Mouse (Mus musculus): ENCODE measurements around the gene Pcyox1. TPM values are rescaled to one million over a fixed set of nuclear protein-coding genes. Genes with fewer than 3 reads are reported as not detected.
"Not testable (repeated sequence)": the region's sequence is repeated elsewhere in the genome, so short reads cannot be mapped to it uniquely, and the experiment has no call there.

Gene Pcyox1
- total and polyA plus RNA-seq, 2 experiments from 2014 or later = 44.5 to 44.7 TPM

DNA sequence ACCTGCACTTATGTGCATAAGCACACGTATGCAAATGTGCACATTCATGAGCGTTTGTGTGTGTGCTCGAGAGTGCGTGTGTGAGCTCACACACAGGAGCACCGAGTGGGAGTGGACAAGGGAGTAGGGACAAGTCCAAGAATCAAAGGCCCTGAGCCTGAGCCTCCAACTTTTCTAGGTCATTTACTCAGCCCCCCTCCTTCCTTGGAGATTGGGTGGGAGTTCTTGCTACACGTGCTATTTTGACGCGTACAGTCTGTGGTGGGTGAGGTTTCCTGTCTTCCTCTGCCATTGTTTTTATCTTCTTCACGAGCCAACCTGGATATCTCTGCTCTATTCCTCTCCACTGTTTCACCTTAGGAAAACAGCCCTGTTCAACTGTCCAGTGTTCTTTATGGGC, 40.0 kb downstream of the Pcyox1 start:
- H3K27me3 ChIP-seq (ENCODE audit: control insufficient read depth, insufficient read depth, low read length) = no peaks in the 10 kb centered on the region
- H3K4me1 ChIP-seq (ENCODE audit: control insufficient read depth, insufficient read depth) = no peaks in the 10 kb centered on the region
- H3K9me3 ChIP-seq (replicated peaks; ENCODE audit: control insufficient read depth, low read length) = no peaks in the 10 kb centered on the region
- WGBS = 61% methylated on average over 9 of the region's 9 CpGs
- H3K27ac ChIP-seq (ENCODE audit: low read depth) = no peak overlapping the region
- TF ChIP-seq CTCF (IDR thresholded peaks at IDR 0.05; ENCODE audit: low read depth) (no peak), EP300 (IDR thresholded peaks at IDR 0.05; ENCODE audit: low read depth) (no peak)
- ATAC-seq (ENCODE audit: insufficient read depth, low read depth) (no peak), DNase-seq (ENCODE audit: low spot score) (no peak)
- H3K9ac ChIP-seq (replicated peaks; ENCODE audit: low read depth, low read length) = no peak overlapping the region
- no peaks in the 10 kb centered on the region for H3K36me3 ChIP-seq (replicated peaks; ENCODE audit: control insufficient read depth, insufficient read depth, low read length)
- H3K4me3 ChIP-seq (ENCODE audit: low read depth, low read length) = no peak overlapping the region
- no peak overlapping the region for H3K4me2 ChIP-seq (ENCODE audit: low read depth, low read length)

DNA sequence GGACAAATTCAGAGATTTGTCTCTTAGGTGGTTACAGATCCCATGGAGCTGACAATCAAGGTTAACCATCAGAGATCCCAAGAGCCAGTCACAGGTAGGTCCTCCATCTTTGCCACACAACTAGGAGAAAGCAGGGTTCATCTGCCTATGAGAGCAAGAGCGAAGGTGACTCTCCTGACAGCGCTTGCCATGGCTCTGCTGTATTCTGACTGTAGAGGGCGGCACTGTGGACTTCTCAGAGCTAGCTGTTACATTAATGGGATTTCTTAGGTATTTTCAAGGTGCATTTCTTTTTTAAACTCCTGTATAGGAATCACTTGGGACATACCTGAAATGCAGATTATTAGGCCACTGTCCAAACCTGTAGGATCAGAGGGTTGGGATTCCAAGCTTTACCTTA, 42.0 kb downstream of the Pcyox1 start:
- no peak for TF ChIP-seq CTCF (IDR thresholded peaks at IDR 0.05; ENCODE audit: low read depth)
- TF ChIP-seq EP300 (IDR thresholded peaks at IDR 0.05; ENCODE audit: low read depth) = no peak
- H3K36me3 ChIP-seq (replicated peaks; ENCODE audit: control insufficient read depth, insufficient read depth, low read length) = no peaks in the 10 kb centered on the region
- H3K4me1 ChIP-seq (ENCODE audit: control insufficient read depth, insufficient read depth) = no peaks in the 10 kb centered on the region
- no peak for ATAC-seq (ENCODE audit: insufficient read depth, low read depth)
- no peak overlapping the region for H3K27ac ChIP-seq (ENCODE audit: low read depth)
- no peak overlapping the region for H3K9ac ChIP-seq (replicated peaks; ENCODE audit: low read depth, low read length)
- no peak overlapping the region for H3K4me3 ChIP-seq (ENCODE audit: low read depth, low read length)
- DNase-seq (ENCODE audit: low spot score) = no peak
- H3K4me2 ChIP-seq (ENCODE audit: low read depth, low read length) = no peak overlapping the region
- 66% methylated on average over 3 of the region's 3 CpGs for WGBS
- H3K9me3 ChIP-seq (replicated peaks; ENCODE audit: control insufficient read depth, low read length) = no peaks in the 10 kb centered on the region
- no peaks in the 10 kb centered on the region for H3K27me3 ChIP-seq (ENCODE audit: control insufficient read depth, insufficient read depth, low read length)

DNA sequence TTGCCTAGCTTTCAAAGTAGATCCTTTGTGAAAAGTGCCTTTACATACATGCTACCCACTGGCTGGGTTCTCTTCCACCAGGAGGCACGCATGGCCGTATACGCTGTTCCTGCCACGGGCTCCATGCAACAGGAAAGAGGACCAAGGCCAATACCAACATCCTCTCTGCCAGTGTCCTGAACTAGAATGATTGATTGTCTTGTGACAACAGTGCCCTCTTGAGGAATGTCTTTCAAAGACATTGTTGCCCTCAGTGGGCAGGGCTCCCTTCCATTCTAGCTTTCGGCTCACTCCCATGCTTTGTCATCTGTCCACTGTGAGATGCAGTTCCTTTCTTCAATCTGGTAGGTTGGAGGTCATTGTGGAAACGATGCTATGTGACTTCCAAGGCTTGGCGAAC, 47.7 kb downstream of the Pcyox1 start:
- TF ChIP-seq EP300 (IDR thresholded peaks at IDR 0.05; ENCODE audit: low read depth) = no peak
- TF ChIP-seq CTCF (IDR thresholded peaks at IDR 0.05; ENCODE audit: low read depth) = peak; percentile 73
- H3K9ac ChIP-seq (replicated peaks; ENCODE audit: low read depth, low read length) = no peak overlapping the region
- no peak overlapping the region for H3K4me3 ChIP-seq (ENCODE audit: low read depth, low read length)
- no peaks in the 10 kb centered on the region for H3K4me1 ChIP-seq (ENCODE audit: control insufficient read depth, insufficient read depth)
- 40% methylated on average over 7 of the region's 7 CpGs for WGBS
- DNase-seq (ENCODE audit: low spot score) = peak; percentile 47
- H3K4me2 ChIP-seq (ENCODE audit: low read depth, low read length) = no peak overlapping the region
- H3K36me3 ChIP-seq (replicated peaks; ENCODE audit: control insufficient read depth, insufficient read depth, low read length) = no peaks in the 10 kb centered on the region
- ATAC-seq (ENCODE audit: insufficient read depth, low read depth) = peak; percentile 39; the same call in 1 of the 2 replicates
- no peak overlapping the region for H3K27ac ChIP-seq (ENCODE audit: low read depth)
- H3K9me3 ChIP-seq (replicated peaks; ENCODE audit: control insufficient read depth, low read length) = no peaks in the 10 kb centered on the region
- H3K27me3 ChIP-seq (ENCODE audit: control insufficient read depth, insufficient read depth, low read length) = no peaks in the 10 kb centered on the region

DNA sequence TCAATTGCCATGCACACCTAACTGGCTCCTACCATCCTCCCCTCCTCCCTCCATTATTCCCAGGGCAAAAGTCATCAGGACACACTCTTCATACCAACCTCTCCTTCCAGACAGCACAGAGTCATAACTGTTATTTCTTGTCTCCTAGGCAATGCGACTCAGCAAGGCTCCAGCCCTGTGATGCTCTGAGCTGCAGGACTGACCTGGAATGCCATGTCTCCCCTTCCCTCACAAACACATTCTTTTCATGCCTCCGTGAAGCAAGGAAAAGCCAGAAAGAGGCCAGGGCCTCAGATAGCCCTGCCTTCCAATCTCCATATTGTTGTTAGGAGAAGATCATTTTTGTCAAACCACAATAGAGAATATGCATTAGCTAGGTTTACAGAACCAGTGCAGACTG, 50.9 kb downstream of the Pcyox1 start:
- Histone ChIP-seq H3K9me3 (replicated peaks; ENCODE audit: control insufficient read depth, low read length) (no peaks in the 10 kb centered on the region), H3K4me2 (ENCODE audit: low read depth, low read length) (no peak overlapping the region), H3K27me3 (ENCODE audit: control insufficient read depth, insufficient read depth, low read length) (no peaks in the 10 kb centered on the region), H3K4me1 (ENCODE audit: control insufficient read depth, insufficient read depth) (no peaks in the 10 kb centered on the region), H3K36me3 (replicated peaks; ENCODE audit: control insufficient read depth, insufficient read depth, low read length) (no peaks in the 10 kb centered on the region), H3K27ac (ENCODE audit: low read depth) (no peak overlapping the region), H3K9ac (replicated peaks; ENCODE audit: low read depth, low read length) (no peak overlapping the region), H3K4me3 (ENCODE audit: low read depth, low read length) (no peak overlapping the region)
- no peak for DNase-seq (ENCODE audit: low spot score)
- 22% methylated on average over 2 of the region's 2 CpGs for WGBS
- TF ChIP-seq CTCF (IDR thresholded peaks at IDR 0.05; ENCODE audit: low read depth) = no peak
- TF ChIP-seq EP300 (IDR thresholded peaks at IDR 0.05; ENCODE audit: low read depth) = no peak
- no peak for ATAC-seq (ENCODE audit: insufficient read depth, low read depth)

DNA sequence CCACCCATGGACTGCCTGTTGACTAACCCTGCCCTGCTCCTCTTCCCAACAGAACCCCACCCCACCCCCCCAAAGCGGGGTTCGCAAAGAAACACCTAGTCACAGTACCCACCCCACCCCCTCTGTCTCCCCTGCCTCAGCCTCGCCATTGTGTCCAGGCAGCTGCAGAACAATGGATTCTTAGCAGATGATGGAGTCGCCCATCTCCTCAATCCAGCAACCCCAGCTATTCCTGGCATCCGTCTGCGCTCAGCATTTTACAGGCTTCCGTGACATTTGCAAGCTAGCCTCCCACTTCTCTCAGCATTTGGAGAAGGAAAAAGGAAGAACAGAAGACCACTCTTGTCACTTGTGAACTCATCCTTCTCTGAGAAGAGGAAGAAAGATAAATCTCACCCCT, 53.3 kb downstream of the Pcyox1 start:
- H3K27me3 ChIP-seq (ENCODE audit: control insufficient read depth, insufficient read depth, low read length) = no peaks in the 10 kb centered on the region
- no peak overlapping the region for H3K4me2 ChIP-seq (ENCODE audit: low read depth, low read length)
- H3K4me1 ChIP-seq (ENCODE audit: control insufficient read depth, insufficient read depth) = no peaks in the 10 kb centered on the region
- ATAC-seq (ENCODE audit: insufficient read depth, low read depth) (no peak), DNase-seq (ENCODE audit: low spot score) (no peak)
- H3K36me3 ChIP-seq (replicated peaks; ENCODE audit: control insufficient read depth, insufficient read depth, low read length) = no peaks in the 10 kb centered on the region
- no peak overlapping the region for H3K4me3 ChIP-seq (ENCODE audit: low read depth, low read length)
- WGBS = 15% methylated on average over 7 of the region's 7 CpGs
- no peak for TF ChIP-seq EP300 (IDR thresholded peaks at IDR 0.05; ENCODE audit: low read depth)
- no peak for TF ChIP-seq CTCF (IDR thresholded peaks at IDR 0.05; ENCODE audit: low read depth)
- no peaks in the 10 kb centered on the region for H3K9me3 ChIP-seq (replicated peaks; ENCODE audit: control insufficient read depth, low read length)
- no peak overlapping the region for H3K27ac ChIP-seq (ENCODE audit: low read depth)
- H3K9ac ChIP-seq (replicated peaks; ENCODE audit: low read depth, low read length) = no peak overlapping the region

DNA sequence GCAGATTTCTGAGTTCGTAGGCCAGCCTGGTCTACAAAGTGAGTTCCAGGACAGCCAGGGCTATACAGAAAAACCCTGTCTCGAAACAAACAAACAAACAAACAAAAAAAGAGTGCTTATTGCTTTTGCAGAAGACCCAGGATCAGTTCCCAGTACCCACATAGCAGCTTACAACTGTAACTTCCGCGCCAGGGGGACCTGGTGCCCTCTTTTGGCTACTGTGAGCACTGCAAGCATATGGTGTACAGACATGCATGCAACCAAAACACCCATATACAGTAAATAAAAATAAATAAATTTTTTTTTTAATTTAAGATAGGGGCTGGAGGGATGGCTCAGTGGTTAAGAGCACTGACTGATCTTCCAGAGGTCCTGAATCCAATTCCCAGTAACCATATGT, 60.6 kb downstream of the Pcyox1 start:
- not testable (repeated sequence) for ATAC-seq (ENCODE audit: insufficient read depth, low read depth); H3K9me3 ChIP-seq (replicated peaks; ENCODE audit: control insufficient read depth, low read length); H3K9ac ChIP-seq (replicated peaks; ENCODE audit: low read depth, low read length); H3K36me3 ChIP-seq (replicated peaks; ENCODE audit: control insufficient read depth, insufficient read depth, low read length); H3K4me3 ChIP-seq (ENCODE audit: low read depth, low read length); H3K27me3 ChIP-seq (ENCODE audit: control insufficient read depth, insufficient read depth, low read length); H3K4me2 ChIP-seq (ENCODE audit: low read depth, low read length); H3K4me1 ChIP-seq (ENCODE audit: control insufficient read depth, insufficient read depth); DNase-seq (ENCODE audit: low spot score); H3K27ac ChIP-seq (ENCODE audit: low read depth)
- 76% methylated on average over 4 of the region's 4 CpGs for WGBS

Other genes starting within 250 kb of the Pcyox1 start
- 7.2 and 13.1 TPM in 2 replicates for gene Tgfa, start 201.9 kb downstream of the Pcyox1 start, total RNA-seq (2014; rRNA removed; ENCODE audit: low replicate concordance)
- gene Tgfa, start 201.9 kb downstream of the Pcyox1 start, polyA plus RNA-seq (2015; fragmentation: Nextera tagmentation; extraction: Ambion mirVana) = 1.1 TPM in 2 replicates
- gene Fam136a, start 31.5 kb downstream of the Pcyox1 start, total RNA-seq (2014; rRNA removed; ENCODE audit: low replicate concordance) = 44.3 and 48.2 TPM in 2 replicates
- gene Fam136a, start 31.5 kb downstream of the Pcyox1 start, polyA plus RNA-seq (2015; fragmentation: Nextera tagmentation; extraction: Ambion mirVana) = 75.9 TPM in 2 replicates
- gene Snrpg, start 25.9 kb downstream of the Pcyox1 start, total RNA-seq (2014; rRNA removed; ENCODE audit: low replicate concordance) = 35.6 and 52.8 TPM in 2 replicates
- gene Snrpg, start 25.9 kb downstream of the Pcyox1 start, polyA plus RNA-seq (2015; fragmentation: Nextera tagmentation; extraction: Ambion mirVana) = 159 and 170 TPM in 2 replicates
- 50.5 and 76.7 TPM in 2 replicates for gene Tia1, start 7.1 kb upstream of the Pcyox1 start, total RNA-seq (2014; rRNA removed; ENCODE audit: low replicate concordance)
- gene Tia1, start 7.1 kb upstream of the Pcyox1 start, polyA plus RNA-seq (2015; fragmentation: Nextera tagmentation; extraction: Ambion mirVana) = 67.8 and 72.0 TPM in 2 replicates
- gene Gm44790, start 29.5 kb upstream of the Pcyox1 start, total RNA-seq (2014; rRNA removed; ENCODE audit: low replicate concordance) = 0.46 TPM in 1 of 2 replicates, not detected in the other
- not detected in 2 replicates for gene Gm44790, start 29.5 kb upstream of the Pcyox1 start, polyA plus RNA-seq (2015; fragmentation: Nextera tagmentation; extraction: Ambion mirVana)
- 9.1 and 9.9 TPM in 2 replicates for gene C87436, start 41.2 kb upstream of the Pcyox1 start, total RNA-seq (2014; rRNA removed; ENCODE audit: low replicate concordance)
- gene C87436, start 41.2 kb upstream of the Pcyox1 start, polyA plus RNA-seq (2015; fragmentation: Nextera tagmentation; extraction: Ambion mirVana) = 16.4 and 16.9 TPM in 2 replicates
- gene Pcbp1, start 129.2 kb upstream of the Pcyox1 start, total RNA-seq (2014; rRNA removed; ENCODE audit: low replicate concordance) = 46.2 and 55.2 TPM in 2 replicates
- 276 and 285 TPM in 2 replicates for gene Pcbp1, start 129.2 kb upstream of the Pcyox1 start, polyA plus RNA-seq (2015; fragmentation: Nextera tagmentation; extraction: Ambion mirVana)
- 0.38 and 3.1 TPM in 2 replicates for gene Asprv1, start 231.0 kb upstream of the Pcyox1 start, total RNA-seq (2014; rRNA removed; ENCODE audit: low replicate concordance)
- gene Asprv1, start 231.0 kb upstream of the Pcyox1 start, polyA plus RNA-seq (2015; fragmentation: Nextera tagmentation; extraction: Ambion mirVana) = 0.32 and 0.36 TPM in 2 replicates